Mouse (Mus musculus) T-helper 2 cell (primary cell): ENCODE results near the gene Sergef.
"Not testable (repeated sequence)": the region's sequence is repeated elsewhere in the genome, so short reads cannot be mapped to it uniquely, and the experiment has no call there.

Experiments
- in situ Hi-C: fragments of 300-600 bp; cut with MboI, MseI; formaldehyde crosslinking; loops from one replicate; pipeline ENCODE4 v1.15.1; 2025; ENCODE audit warnings: high pct_unique_total_duplicates

The Sergef gene

DNA sequence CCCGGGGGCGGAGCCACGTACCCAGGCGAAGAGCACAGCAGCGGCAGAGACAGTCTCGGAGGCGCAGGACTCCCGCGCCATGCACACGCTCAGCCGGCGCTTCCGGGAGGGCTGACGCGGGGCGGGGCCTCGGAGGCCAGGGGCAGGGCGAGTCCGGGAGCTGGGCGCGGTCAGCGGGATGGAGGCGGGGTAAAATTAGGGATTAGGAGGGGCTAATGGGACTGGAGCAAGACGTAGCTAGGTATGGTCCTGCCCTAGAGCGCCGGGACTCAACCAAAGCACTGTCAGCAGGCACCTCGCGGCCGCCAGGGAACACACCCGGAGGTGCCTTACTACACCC is at the start of gene Sergef:
Gene Sergef, minus strand, starts transcription at position 116 of the 340 bp plus-strand sequence.
- in situ Hi-C loops: loop anchor here (5.0 kb wide), 1 partner anchor 73 kb away; the partner anchor contains the start of gene Saal1

DNA sequence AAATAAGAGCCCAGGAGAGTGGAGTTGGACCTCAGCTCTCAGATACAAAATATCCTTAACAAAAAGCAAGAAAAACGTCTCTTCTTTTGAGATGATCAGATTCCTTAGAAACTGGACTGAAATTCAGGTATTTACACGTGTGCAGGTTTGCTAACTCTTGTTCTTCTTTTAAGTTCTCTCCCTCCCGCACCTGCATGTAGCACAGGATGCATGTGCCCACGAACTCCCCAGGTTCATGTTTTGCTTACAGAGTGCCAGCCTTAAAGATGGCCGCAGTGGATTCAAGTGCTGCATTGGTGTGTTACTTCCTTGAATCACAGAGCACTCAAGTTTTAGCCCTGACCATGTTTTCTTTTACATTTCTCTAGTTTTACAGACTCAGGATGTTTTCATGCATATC is 47.2 kb upstream of the Sergef start:
- in situ Hi-C loops: no loop called here

DNA sequence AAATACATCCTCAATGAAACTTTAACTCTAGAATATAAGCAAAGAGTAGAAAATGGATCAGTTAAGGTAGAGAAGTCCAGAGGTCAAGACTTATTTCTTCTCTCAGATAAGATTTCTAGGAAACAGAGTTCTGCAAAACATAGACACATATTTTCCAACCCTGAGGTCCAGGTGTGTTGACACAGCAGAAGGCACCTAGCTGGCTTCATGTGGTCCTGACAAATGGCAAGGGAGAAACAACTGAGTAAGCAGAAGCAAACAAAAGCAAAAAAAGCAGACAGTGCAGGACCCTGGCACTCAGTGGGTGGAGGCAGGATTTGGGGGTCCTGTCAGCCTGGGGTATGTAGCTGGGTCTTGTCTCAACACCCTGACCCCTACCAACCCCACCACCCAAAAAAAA is 41.1 kb upstream of the Sergef start:
- in situ Hi-C loops: no loop called here

DNA sequence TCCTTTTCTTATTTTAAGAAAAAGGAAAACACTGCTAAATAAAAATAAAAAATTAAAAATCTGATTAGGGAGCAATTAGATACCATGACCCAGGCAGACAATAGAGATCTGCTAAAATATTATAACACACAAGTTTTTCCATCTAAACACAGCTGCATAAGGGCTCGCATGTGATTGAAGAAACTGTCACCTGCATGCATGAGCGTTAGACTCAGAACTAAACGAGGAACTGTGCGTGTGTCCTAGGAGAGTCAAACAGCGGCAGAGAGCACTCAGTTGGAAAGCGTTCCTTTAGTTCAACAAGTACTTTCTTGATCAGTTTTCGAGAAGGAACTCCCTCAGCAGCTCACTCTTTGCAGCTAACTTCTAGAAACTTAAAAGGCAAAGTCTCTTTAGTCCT is 39.4 kb upstream of the Sergef start:
- in situ Hi-C loops: not testable (repeated sequence)

DNA sequence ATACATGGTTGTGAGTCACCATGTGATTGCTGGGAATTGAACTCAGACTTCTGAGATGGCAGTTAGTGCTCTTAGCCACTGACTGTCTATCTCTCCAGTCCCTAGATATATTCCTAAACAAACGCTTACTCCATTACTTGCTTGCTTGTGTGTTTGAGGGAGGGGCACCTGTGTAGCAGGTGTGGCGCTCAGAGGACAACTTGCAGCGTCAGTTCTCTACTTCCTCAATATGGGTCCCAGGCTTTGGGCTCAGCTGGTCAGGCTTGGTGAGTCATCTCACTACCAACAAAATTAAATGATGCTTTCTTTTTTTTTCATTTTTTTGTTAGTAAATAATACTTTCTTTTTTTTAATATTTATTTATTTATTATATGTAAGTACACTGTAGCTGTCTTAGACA is 38.8 kb upstream of the Sergef start:
- in situ Hi-C loops: no loop called here

DNA sequence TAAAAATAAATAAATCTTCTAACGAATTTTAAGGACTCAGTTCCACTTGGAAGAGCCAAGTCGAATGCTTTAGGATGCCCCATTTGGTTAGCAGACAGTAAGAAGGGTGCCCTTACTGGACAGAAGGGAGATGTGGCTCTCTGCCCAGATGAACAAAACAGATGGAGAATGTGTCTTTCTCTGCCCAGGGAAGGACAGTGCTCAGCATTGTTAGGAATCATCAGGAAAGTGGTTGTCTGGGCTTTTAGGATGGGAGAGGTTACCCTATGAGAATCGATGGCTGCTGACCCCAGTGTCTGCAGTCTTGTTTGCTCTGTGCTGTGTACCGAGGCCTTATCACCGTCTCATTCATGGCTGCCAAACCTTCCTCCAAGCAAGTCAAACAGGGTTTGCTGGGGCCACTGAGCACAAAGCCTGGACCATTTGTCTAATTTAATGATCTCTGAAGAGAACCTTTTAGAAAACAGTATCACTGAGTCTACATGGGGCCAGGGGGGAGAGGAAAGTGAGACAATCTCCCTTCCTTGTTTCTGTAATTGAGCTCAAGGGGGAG is 37.3 kb upstream of the Sergef start:
- in situ Hi-C loops: no loop called here

DNA sequence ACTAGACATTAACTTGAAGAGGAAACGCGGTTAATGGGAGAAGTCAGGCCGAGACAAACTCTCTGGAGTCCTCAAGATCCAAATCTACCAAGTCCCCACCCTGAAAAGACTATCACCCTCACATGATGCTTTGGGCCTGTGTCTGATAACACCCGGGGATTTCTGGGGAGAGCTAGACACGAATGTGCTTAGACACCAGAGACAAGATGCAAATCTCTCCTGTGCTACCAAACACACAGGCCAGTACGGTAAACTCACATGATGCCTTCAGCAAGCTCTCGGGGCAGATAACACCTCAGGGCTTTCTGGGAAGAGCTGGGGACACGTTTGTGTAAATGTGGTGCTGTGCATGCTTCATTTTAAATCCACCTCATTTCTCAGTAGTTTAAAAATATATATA is 36.3 kb upstream of the Sergef start:
- in situ Hi-C loops: no loop called here

DNA sequence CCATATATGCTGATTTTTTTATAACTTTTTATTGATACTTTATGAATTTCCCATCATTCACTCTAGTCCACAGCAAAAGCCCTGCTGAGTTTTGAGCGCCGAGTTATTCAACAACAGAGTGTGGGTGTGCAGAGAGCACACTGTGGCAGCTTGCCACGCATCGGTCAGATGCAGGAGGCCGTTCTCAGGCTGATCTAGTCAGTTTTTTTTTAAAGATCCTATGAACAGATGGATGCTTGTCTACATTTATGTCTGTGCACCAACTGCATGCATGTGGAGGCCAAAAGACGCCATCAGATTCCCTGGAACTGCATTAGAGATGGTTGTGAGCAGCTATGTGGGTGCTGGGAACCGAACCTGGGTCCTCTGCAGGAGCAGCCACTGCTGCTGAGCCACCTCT is 35.5 kb upstream of the Sergef start:
- in situ Hi-C loops: no loop called here

DNA sequence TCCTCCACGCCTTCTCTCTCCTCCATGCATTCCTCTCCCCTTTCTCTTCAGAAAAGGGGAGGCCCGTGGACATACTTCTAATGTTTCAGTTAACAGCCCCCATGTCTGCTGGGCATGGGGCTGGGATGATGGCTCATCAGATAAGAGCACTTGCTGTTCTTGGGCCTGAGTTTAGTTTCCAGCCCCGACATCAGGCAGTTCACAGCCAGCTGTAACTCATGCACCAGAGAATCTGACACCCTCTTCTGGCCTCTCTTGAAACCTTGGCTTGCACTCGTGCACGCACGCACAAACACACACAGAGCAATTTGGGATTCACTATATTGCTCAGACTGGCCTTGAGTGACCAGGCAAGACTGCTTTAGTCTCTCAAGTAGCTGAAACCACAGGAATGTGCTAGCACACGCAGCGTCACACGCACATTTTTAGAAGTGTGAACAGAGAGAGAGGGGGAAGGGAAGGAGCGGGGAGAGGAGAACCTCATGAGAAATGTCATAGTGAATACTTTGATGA is 32.6 kb upstream of the Sergef start, which contains the start of gene Tph1:
Gene Tph1, minus strand, starts transcription at position 378 of the 513 bp plus-strand sequence.
- in situ Hi-C loops: no loop called here

DNA sequence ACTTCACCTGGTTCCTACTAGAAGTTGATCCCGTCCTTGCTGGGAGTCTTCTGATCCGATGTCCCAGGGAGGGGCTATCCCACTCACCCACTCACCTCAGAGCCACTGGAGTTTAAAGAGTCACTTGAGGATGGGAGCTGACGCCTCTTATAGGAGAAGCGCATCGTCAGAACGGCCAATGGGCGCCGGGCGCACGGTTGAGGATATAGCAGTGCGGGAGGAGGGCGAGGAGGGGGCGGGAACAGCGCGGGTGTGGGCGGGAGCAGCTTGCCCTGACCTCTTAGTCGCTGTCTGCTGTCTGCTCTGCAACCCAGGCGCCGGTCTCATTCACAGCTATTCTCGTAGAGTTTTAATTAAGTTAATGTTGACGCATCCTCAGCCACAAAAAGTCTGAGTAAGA is 27.6 kb upstream of the Sergef start:
- in situ Hi-C loops: no loop called here

DNA sequence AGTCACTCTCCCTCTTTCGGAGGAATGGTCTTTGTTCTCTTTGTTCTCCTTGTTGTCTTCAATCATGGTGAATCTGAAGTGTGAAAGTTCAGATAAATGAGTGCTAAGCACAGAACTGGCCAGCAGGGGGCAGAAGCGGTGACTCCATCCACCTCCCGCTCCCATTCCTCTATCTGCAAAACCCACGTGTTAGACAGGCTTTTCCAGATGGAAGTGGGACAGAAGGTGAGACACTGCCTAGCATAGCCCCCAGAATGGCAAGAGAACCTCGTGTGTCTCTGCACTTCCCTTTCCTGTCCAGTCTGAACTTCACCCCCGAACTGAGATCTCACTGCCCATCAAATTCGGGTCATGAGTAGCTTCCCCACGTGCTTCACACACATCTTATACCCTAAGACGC is 25.6 kb upstream of the Sergef start:
- in situ Hi-C loops: no loop called here

DNA sequence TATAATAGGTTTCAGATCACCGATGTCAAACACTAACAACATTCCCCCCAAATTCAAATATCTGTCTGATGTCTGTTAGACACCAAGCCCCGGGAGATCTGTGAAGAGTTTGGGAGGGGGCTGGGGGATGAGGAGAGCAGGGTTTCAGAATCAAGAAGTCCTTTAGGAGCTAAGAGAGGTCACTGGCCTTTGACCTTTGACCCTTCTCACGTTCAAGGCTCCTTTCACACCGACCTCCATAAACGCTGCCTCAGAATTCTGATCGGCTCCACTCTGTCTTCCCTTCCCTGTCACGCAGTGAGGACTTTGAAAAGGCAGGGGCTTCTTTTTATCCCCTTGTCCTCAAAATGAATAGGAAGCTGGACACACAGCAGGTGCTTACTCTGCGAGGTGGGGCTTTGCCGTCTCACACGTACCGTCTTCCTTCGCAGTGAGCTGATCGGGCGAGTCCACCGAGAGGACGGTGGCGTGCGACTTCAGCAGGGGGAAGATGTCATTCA is 22.0 kb upstream of the Sergef start:
- in situ Hi-C loops: no loop called here

DNA sequence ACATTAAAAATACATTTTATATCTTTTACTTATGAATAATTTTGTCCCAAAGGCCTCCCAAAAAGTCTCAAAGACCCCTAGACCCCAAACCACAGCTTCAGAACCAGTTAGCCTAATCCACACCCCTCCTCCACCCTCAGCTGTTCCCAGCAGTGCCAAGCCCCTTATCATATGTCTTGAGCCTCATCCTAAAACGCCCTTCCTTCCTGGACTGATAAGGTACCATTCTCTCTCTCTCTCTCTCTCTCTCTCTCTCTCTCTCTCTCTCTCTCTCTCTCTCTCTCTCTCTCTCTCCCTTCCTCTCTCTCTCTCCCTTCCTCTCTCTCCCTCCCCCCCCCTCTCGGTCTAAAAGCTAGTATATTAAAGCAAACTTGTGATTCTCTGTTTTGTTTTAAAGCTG is 12.7 kb upstream of the Sergef start:
- in situ Hi-C loops: no loop called here

DNA sequence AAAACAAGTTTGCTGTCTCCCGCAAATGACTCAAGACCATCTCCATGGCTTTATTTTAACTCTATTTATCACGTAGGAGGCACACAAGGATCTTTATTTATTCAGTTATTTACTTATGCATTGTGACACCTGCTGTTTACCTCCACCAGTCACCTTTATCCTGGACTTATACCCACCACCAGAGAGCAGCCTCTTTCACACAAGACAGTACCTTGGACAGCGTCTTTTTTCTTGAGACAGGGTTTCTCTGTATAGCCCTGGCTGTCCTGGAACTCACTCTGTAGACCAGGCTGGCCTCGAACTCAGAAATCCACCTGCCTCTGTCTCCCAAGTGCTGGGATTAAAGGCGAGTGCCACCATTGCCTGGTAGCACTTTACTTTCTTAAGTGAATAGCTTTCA is 10.6 kb upstream of the Sergef start:
- in situ Hi-C loops: not testable (repeated sequence)

DNA sequence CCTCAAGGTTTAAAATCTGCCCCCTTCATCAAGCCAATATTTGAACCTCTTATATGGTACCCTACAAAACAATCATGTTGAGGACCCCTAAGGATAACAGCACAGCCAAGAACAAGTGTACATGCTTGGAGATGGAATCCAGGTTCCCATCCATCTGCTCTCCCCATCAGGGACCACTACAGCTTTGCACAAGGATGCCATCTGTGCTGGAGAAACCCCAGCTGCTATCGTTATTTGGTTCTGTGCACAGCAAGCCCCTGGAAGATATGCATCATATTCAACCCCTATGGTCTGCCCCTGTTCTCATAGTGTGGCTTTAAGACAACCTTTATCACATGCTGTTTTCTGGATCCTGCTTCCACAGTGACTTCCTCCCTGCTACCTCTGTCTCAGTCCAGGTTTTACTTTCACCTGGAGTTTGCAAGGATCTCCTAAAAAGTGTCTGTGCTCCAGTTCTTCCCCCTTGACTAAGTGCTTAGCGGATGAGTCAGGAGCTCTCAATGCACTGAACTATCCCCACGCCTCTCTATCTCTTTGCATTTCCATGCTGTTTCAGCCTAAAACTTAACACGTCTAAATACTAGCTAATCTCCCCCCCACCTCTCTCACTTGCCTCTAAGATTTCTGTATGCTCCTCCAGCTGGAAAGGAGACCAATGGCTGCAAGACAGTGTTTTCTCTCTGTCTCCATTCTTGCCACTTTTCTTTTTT is 9.0 kb upstream of the Sergef start:
- in situ Hi-C loops: no loop called here

DNA sequence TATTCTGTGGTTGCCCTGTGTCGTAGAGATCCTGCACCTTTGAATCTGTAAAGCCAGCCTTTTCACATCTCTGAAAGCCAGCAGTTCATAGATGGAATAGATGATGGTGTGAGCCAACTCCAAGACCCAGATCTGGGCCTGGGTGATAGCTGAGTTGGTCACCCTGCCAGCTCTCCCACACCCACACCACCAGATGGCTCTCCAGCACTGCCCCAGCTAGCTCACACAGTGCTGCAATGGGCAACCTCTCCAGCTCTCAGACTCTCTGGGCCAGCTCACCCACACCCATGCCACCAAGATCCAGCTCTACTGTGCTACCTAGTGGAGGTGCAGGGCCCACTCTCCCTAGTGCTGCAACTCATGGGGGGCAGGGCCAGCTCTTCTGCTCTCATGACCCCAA is 3.6 kb upstream of the Sergef start:
- in situ Hi-C loops: loop anchor here (5.0 kb wide), 1 partner anchor 69 kb away; the partner anchor contains the start of gene Saal1

DNA sequence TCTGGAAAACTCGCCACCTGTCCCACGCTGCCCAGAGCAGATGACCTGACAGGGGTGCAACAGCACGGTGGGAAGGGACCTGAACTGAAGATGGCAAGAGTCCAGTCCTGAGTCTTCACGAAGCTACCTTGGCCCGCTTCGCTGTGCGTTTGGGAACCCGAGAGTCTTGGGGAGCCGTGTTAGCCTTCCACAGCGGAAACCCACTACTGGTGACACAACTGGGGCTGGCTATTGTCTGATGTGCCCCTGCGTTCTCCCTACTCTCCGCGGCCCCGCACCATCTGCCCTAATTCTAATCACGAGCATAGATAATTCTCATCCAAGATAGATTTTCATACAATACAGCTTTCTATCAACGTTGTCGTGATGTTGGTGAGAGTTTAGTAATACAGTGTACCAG is 455 bp upstream of the Sergef start:
- in situ Hi-C loops: loop anchor here (5.0 kb wide), 1 partner anchor 72 kb away; the partner anchor contains the start of gene Saal1

DNA sequence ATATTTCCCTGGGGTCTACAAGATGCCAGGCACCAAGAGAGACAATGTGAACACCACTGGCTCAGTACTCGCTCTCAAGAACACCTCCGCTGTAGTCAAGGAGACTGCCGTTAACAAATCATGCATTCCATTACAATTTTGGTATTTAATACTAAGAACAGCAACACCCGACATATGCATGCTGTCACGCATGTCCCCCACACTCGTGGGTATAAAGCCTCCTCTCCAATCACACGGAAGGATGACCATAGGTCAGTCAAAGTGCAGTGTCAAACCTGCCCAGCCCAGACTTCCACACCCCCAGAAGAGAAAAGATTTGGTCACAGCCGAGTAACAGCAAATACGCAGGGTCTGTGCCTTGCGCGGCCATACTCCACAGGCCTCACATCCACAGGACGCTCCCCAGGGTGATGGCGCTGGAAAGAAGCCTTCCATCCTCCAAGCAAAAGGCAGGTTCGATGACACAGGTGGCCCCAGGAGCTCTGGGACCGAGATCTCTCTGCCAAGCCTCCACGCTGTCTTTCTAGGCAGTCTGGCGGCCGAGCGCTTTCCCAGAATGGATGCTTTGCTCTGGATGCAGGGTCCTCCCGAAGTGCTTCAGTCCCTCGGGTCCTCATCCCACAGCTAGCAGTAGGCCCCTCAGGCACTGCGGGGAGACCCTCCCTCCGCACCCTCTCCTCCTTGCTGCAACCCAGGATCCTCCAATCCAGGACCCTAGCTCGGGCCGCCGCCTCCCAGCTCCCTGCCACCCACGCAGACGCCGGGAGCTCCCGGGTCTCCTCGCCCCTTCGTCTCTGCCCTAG is 517 bp downstream of the Sergef start:
- in situ Hi-C loops: no loop called here

DNA sequence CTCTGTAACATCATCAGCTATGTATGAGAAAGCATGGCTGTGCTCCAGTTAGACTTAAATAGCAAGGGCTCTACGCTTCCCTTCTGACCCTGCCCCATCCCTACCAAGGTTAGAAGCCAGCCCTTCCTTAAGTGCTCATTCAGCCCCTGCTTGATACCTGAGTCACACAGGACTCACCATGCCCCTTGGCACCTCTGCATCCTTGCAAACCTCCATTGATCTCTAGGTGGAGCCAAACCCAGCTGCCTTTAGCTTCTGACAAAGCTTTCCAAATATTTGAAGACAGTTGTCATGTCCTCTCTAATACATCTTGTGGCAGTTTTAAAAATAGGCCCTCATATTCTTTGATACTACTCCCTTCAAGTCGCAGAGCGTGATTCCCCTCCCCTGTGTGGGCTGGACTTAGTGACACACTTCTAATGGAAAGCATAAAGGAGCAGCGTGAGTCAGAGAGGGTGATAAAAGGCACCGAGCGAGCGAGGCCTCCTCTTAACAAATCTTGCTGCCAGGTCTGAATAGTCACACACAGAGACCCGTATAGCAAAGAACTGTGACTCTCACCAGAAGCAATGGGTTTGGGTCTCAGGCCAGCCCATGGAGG is 11.1 kb downstream of the Sergef start:
- in situ Hi-C loops: no loop called here

DNA sequence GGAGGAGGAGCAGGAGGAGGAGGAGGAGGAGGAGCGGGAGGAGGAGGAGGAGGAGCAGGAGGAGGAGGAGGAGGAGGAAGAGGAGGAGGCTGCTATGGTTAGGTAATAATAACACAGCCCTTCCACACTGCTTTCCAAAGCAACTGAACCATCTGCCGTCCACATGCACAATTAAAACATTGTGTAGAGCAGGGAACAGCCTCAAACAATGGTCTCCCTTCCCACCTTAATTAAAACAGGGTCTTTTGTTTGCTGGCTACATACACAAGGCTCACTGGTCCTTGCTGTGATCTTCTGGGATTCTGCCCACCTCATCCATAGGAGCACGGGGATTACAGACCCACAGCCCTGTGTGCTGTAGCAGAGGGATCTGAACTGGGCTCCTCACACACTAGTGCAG is 15.6 kb downstream of the Sergef start:
- in situ Hi-C loops: no loop called here

DNA sequence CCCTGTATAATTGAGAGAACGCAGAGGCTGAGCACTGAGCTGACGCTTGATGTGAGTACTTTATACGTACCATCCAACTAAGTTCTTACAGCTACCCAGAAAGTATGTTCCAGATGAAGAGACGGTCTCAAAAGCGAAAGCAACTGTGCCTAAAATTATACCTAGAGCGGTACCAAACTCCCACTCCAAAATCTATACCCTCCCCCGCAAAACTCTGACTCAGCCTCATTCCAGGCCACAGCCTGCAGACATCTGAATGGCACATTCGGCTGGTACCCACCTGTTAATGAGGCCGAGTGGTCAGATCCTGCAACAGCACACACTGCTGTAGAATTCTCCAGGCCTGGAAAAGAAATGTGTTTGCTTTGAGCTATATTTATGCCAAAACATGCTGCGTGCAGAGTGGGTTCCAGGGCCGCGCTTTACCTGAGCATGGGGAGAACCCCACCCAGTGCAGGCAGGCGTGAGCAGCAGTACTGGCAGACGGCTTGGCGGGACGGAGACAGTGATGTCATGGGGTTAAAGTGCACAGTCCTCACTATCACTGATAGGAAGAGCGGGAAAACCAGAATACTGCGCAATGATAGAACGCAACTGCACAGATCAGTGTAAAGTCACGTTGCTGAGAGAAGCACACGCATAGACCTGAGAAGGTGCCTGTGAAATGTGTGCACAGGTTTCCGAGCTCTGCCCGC is 21.0 kb downstream of the Sergef start:
- in situ Hi-C loops: no loop called here
